Mouse (Mus musculus): ENCODE data around the gene Dcun1d2.

Gene Dcun1d2

GRCm38 (mm10) chr8:13208627-13209355, 79.1 kb downstream of the Dcun1d2 start:
- in situ Hi-C loops (cut with MseI, MboI), result no loop called here

GRCm38 (mm10) chr8:13206290-13206689, 81.6 kb downstream of the Dcun1d2 start:
- in situ Hi-C loops (cut with MseI, MboI), result no loop called here
